Mouse (Mus musculus) hindbrain, postnatal 0 days (tissue): Measurements from ENCODE around the gene Tmem132a. TPM values are rescaled to one million over a fixed set of nuclear protein-coding genes. Genes with fewer than 3 reads are reported as not detected.

ENCODE experiments used
- ATAC-seq: fragments of 200-750 bp; cut with Nextera tagmentation; 2 replicates; pipeline ENCODE4 v1.8.0; 2017; ENCODE audit warnings: mild to moderate bottlenecking, moderate TSS enrichment, moderate library complexity
- DNase-seq: peaks from one replicate; pipeline ENCODE4 v3.0.0-alpha.2; 2015; ENCODE audit warnings: low spot score
- H3K27ac ChIP-seq: fragments of 300-500 bp; sonication (generic); 2 replicates; pipeline ENCODE4 v1.5.1; 2014; ENCODE audit warnings: mild to moderate bottlenecking
- H3K27me3 ChIP-seq: fragments of 300-500 bp; sonication (generic); 2 replicates; pipeline ENCODE4 v1.6.1; 2014; ENCODE audit warnings: low read length, mixed read lengths; ENCODE audit not compliant: insufficient read depth
- H3K36me3 ChIP-seq: fragments of 300-500 bp; sonication (generic); 2 replicates; pipeline ENCODE4 v1.6.1; 2014; ENCODE audit warnings: low read length, mixed read lengths; ENCODE audit not compliant: insufficient read depth
- H3K4me1 ChIP-seq: fragments of 300-500 bp; sonication (generic); 2 replicates; pipeline ENCODE4 v1.6.1; 2014; ENCODE audit warnings: antibody characterized with exemption, low read length, mixed read lengths; ENCODE audit not compliant: insufficient read depth
- H3K4me2 ChIP-seq: fragments of 300-500 bp; sonication (generic); 2 replicates; pipeline ENCODE4 v1.6.1; 2014; ENCODE audit warnings: low read depth, mild to moderate bottlenecking, low read length, moderate library complexity, mixed read lengths
- H3K4me3 ChIP-seq: fragments of 300-500 bp; sonication (generic); 2 replicates; pipeline ENCODE4 v1.5.1; 2014; ENCODE audit warnings: low read length
- H3K9ac ChIP-seq: fragments of 300-500 bp; sonication (generic); replicated peaks from 2 replicates; pipeline ENCODE4 v1.6.1; 2014; ENCODE audit warnings: mild to moderate bottlenecking, low read length, moderate library complexity, mixed read lengths
- H3K9me3 ChIP-seq: fragments of 300-500 bp; sonication (generic); 2 replicates; pipeline ENCODE4 v1.6.1; 2016; ENCODE audit warnings: low read length, mixed read lengths
- CTCF ChIP-seq: IDR thresholded peaks from 2 replicates; pipeline ENCODE4 v1.5.1; 2016; ENCODE audit warnings: antibody characterized with exemption, control low read depth, low read depth
- WGBS: fragments of 180-500 bp; shearing (Covaris S2); extraction: QIAGEN DNeasy Blood & Tissue Kit; methylation state at CpG from one replicate; pipeline ENCODE4 v1.1.7; 2014; 5-methylcytosine and 5-hydroxymethylcytosine counted together
- polyA plus RNA-seq: library from polyadenylated mRNA; unstranded; fragments of >200 nt; fragmentation: Nextera tagmentation; extraction: Ambion mirVana; gene quantifications from 2 replicates; pipeline ENCODE4 v1.2.1, GENCODE M21; 2015
- total RNA-seq: library from RNA; depleted of rRNA; stranded (reverse); fragments of >200 nt; gene quantifications from 2 replicates; pipeline ENCODE4 v1.2.3, GENCODE M21; 2014

The Tmem132a gene
- total and polyA plus RNA-seq, 2 experiments from 2014 or later, result 141 to 359 TPM

- Histone ChIP-seq H3K27ac (peak overlapping the region; percentile 87; the same call in 1 of the 2 replicates), H3K4me2 (peak overlapping the region; percentile 73), H3K36me3 (peaks cover 52% of the 10 kb centered on the region), H3K9me3 (no peaks in the 10 kb centered on the region), H3K9ac (peak overlapping the region; percentile 90), H3K4me1 (peaks cover 10% of the 10 kb centered on the region), H3K27me3 (no peaks in the 10 kb centered on the region), H3K4me3 (peak overlapping the region; percentile 73)
- TF ChIP-seq CTCF, result no peak
- no peak for DNase-seq
- WGBS, result 18% methylated on average over 5 of the region's 5 CpGs
- ATAC-seq, result no peak
Observed at GRCm38 (mm10) chr19:10867946-10868622, 1.7 kb downstream of the Tmem132a start.

GRCm38 (mm10) chr19:10866351-10866750, 3.4 kb downstream of the Tmem132a start:
- Histone ChIP-seq H3K27me3 (no peaks in the 10 kb centered on the region), H3K9ac (no peak overlapping the region), H3K4me1 (peaks cover 10% of the 10 kb centered on the region), H3K36me3 (peaks cover 52% of the 10 kb centered on the region), H3K9me3 (no peaks in the 10 kb centered on the region), H3K27ac (no peak overlapping the region), H3K4me2 (no peak overlapping the region), H3K4me3 (no peak overlapping the region)
- no peak for ATAC-seq
- no peak for TF ChIP-seq CTCF
- 81% methylated on average over 13 of the region's 13 CpGs for WGBS
- DNase-seq, result no peak

GRCm38 (mm10) chr19:10860072-10860497, 9.7 kb downstream of the Tmem132a start:
- no peak overlapping the region for H3K4me3 ChIP-seq
- no peak overlapping the region for H3K27ac ChIP-seq
- H3K9ac ChIP-seq, result no peak overlapping the region
- no peaks in the 10 kb centered on the region for H3K9me3 ChIP-seq
- H3K27me3 ChIP-seq, result no peaks in the 10 kb centered on the region
- no peak for ATAC-seq
- H3K4me1 ChIP-seq, result no peaks in the 10 kb centered on the region
- 51% methylated on average over 22 of the region's 22 CpGs for WGBS
- no peak for DNase-seq
- TF ChIP-seq CTCF, result peak; percentile 30
- peaks cover 81% of the 10 kb centered on the region for H3K36me3 ChIP-seq
- no peak overlapping the region for H3K4me2 ChIP-seq

- peaks cover 46% of the 10 kb centered on the region for H3K36me3 ChIP-seq
- ATAC-seq, result 0 out of 2 replicates have a peak, but pooled peaks have one; percentile 21
- H3K4me1 ChIP-seq, result no peaks in the 10 kb centered on the region
- no peak for TF ChIP-seq CTCF
- H3K9ac ChIP-seq, result no peak overlapping the region
- 44% methylated on average over 2 of the region's 2 CpGs for WGBS
- no peak overlapping the region for H3K27ac ChIP-seq
- no peaks in the 10 kb centered on the region for H3K9me3 ChIP-seq
- no peak for DNase-seq
- H3K4me2 ChIP-seq, result no peak overlapping the region
- no peaks in the 10 kb centered on the region for H3K27me3 ChIP-seq
- H3K4me3 ChIP-seq, result no peak overlapping the region
Observed at GRCm38 (mm10) chr19:10856520-10856919, 13.2 kb downstream of the Tmem132a start.

GRCm38 (mm10) chr19:10855422-10855821, 14.3 kb downstream of the Tmem132a start:
- Histone ChIP-seq H3K9me3 (no peaks in the 10 kb centered on the region), H3K4me1 (no peaks in the 10 kb centered on the region), H3K4me3 (no peak overlapping the region), H3K9ac (no peak overlapping the region), H3K36me3 (peaks cover 35% of the 10 kb centered on the region), H3K27me3 (no peaks in the 10 kb centered on the region), H3K27ac (no peak overlapping the region), H3K4me2 (no peak overlapping the region)
- no peak for TF ChIP-seq CTCF
- DNase-seq (no peak), ATAC-seq (no peak)
- 86% methylated on average over 3 of the region's 3 CpGs for WGBS

- H3K27me3 ChIP-seq, result no peaks in the 10 kb centered on the region
- 0 out of 2 replicates have a peak, but pooled peaks cover 7% of the 10 kb centered on the region for H3K4me1 ChIP-seq
- H3K9ac ChIP-seq, result no peak overlapping the region
- H3K4me3 ChIP-seq, result no peak overlapping the region
- TF ChIP-seq CTCF, result no peak
- H3K36me3 ChIP-seq, result no peaks in the 10 kb centered on the region
- DNase-seq, result peak; percentile 45
- H3K9me3 ChIP-seq, result no peaks in the 10 kb centered on the region
- WGBS, result 21% methylated on average over 3 of the region's 3 CpGs
- 0 out of 2 replicates have a peak, but pooled peaks have one; percentile 21 for ATAC-seq
- no peak overlapping the region for H3K27ac ChIP-seq
- H3K4me2 ChIP-seq, result no peak overlapping the region
Observed at GRCm38 (mm10) chr19:10847311-10848087, 22.2 kb downstream of the Tmem132a start.
